Mouse (Mus musculus): Measurements from ENCODE around the gene Dctpp1. TPM values are rescaled to one million over a fixed set of nuclear protein-coding genes. Genes with fewer than 3 reads are reported as not detected.

Dctpp1 gene
- polyA plus RNA-seq, 2 experiments from 2014 or later = 39.7 to 50.1 TPM

GRCm38 (mm10) chr7:127208553-127209438 is 51.7 kb downstream of the Dctpp1 start, which contains the start of gene Mylpf:
Gene Mylpf (plus strand): TSS chr7:127208890.
- ATAC-seq = peak; percentile 84

GRCm38 (mm10) chr7:127208295-127208552 is 52.3 kb downstream of the Dctpp1 start, which contains the start of gene Tbc1d10b:
Gene Tbc1d10b (minus strand): TSS chr7:127208468.
- no peak for ATAC-seq

- ATAC-seq = no peak
Measured at GRCm38 (mm10) chr7:127207374-127208294, 52.9 kb downstream of the Dctpp1 start.

Other genes with a start within 250 kb of the Dctpp1 start
- 10 to 100 TPM; 13.7 to 20.9 TPM for gene Mvp, start 246.1 kb downstream of the Dctpp1 start, polyA plus RNA-seq (2017; shearing (Covaris generic))
- 1 to 10 TPM; 1.3 to 2.4 TPM for gene Pagr1b, start 244.2 kb downstream of the Dctpp1 start, polyA plus RNA-seq (2017; shearing (Covaris generic))
- 10 to 100 TPM; 49.2 to 70.1 TPM for gene Pagr1a, start 243.4 kb downstream of the Dctpp1 start, polyA plus RNA-seq (2017; shearing (Covaris generic))
- gene Gm42742, start 239.6 kb downstream of the Dctpp1 start, polyA plus RNA-seq (2017; shearing (Covaris generic)) = 10 to 100 TPM; 12.5 to 49.1 TPM
- 1 to 10 TPM; 2.6 to 3.3 TPM for gene Prrt2, start 239.5 kb downstream of the Dctpp1 start, polyA plus RNA-seq (2017; shearing (Covaris generic))
- gene Maz, start 233.7 kb downstream of the Dctpp1 start, polyA plus RNA-seq (2017; shearing (Covaris generic)) = 10 to 100 TPM; 14.5 to 18.4 TPM
- gene Kif22, start 218.2 kb downstream of the Dctpp1 start, polyA plus RNA-seq (2017; shearing (Covaris generic)) = 10 to 100 TPM; 13.9 to 20.5 TPM
- under 1 TPM in 1 of 2 experiments, not detected in 1; 0.81 TPM for gene Zg16, start 173.4 kb downstream of the Dctpp1 start, polyA plus RNA-seq (2017; shearing (Covaris generic))
- gene AI467606, start 169.3 kb downstream of the Dctpp1 start, polyA plus RNA-seq (2017; shearing (Covaris generic)) = 100 to 1,000 TPM; 274 to 321 TPM
- gene Qprt, start 138.5 kb downstream of the Dctpp1 start, polyA plus RNA-seq (2017; shearing (Covaris generic)) = 10 to 100 TPM in 1 of 2 experiments, 1 to 10 TPM in 1; 7.5 to 15.2 TPM
- 100 to 1,000 TPM; 101 to 103 TPM for gene Spn, start 122.9 kb downstream of the Dctpp1 start, polyA plus RNA-seq (2017; shearing (Covaris generic))
- gene Cd2bp2, start 64.7 kb downstream of the Dctpp1 start, polyA plus RNA-seq (2017; shearing (Covaris generic)) = 10 to 100 TPM; 39.7 to 51.9 TPM
- gene Tbc1d10b, start 52.2 kb downstream of the Dctpp1 start, polyA plus RNA-seq (2017; shearing (Covaris generic)) = 10 to 100 TPM; 12.5 to 18.4 TPM
- 10 to 100 TPM; 25.4 to 31.5 TPM for gene Mylpf, start 51.8 kb downstream of the Dctpp1 start, polyA plus RNA-seq (2017; shearing (Covaris generic))
- 1 to 10 TPM; 6.6 to 7.9 TPM for gene Zfp553, start 27.6 kb downstream of the Dctpp1 start, polyA plus RNA-seq (2017; shearing (Covaris generic))
- 100 to 1,000 TPM; 819 to 912 TPM for gene Sept1, start 27.6 kb downstream of the Dctpp1 start, polyA plus RNA-seq (2017; shearing (Covaris generic))
- 1 to 10 TPM; 1.3 to 1.6 TPM for gene Zfp771, start 16.4 kb downstream of the Dctpp1 start, polyA plus RNA-seq (2017; shearing (Covaris generic))
- 10 to 100 TPM; 17.3 to 23.4 TPM for gene Sephs2, start 13.3 kb upstream of the Dctpp1 start, polyA plus RNA-seq (2017; shearing (Covaris generic))
- gene Itgal, start 35.6 kb upstream of the Dctpp1 start, polyA plus RNA-seq (2017; shearing (Covaris generic)) = 100 to 1,000 TPM; 169 to 297 TPM
- not detected for gene Zfp768, start 84.9 kb upstream of the Dctpp1 start, polyA plus RNA-seq (2017; shearing (Covaris generic))
- gene Zfp747, start 115.3 kb upstream of the Dctpp1 start, polyA plus RNA-seq (2017; shearing (Covaris generic)) = 10 to 100 TPM; 12.7 to 17.6 TPM
- 1 to 10 TPM; 7.3 to 9.9 TPM for gene 9130019O22Rik, start 126.5 kb upstream of the Dctpp1 start, polyA plus RNA-seq (2017; shearing (Covaris generic))
- 1 to 10 TPM; 3.2 to 5.5 TPM for gene E430018J23Rik, start 132.9 kb upstream of the Dctpp1 start, polyA plus RNA-seq (2017; shearing (Covaris generic))
- 1 to 10 TPM; 6.0 to 9.1 TPM for gene Zfp764, start 146.1 kb upstream of the Dctpp1 start, polyA plus RNA-seq (2017; shearing (Covaris generic))
- gene Zfp688, start 161.4 kb upstream of the Dctpp1 start, polyA plus RNA-seq (2017; shearing (Covaris generic)) = 10 to 100 TPM; 16.0 to 18.9 TPM
- gene Zfp689, start 188.4 kb upstream of the Dctpp1 start, polyA plus RNA-seq (2017; shearing (Covaris generic)) = 1 to 10 TPM; 5.6 to 7.9 TPM
- gene Prr14, start 198.9 kb upstream of the Dctpp1 start, polyA plus RNA-seq (2017; shearing (Covaris generic)) = 100 to 1,000 TPM; 181 to 236 TPM
- gene Fbrs, start 218.5 kb upstream of the Dctpp1 start, polyA plus RNA-seq (2017; shearing (Covaris generic)) = 10 to 100 TPM; 22.9 to 24.0 TPM